Mouse (Mus musculus) retina, postnatal 7 days (tissue): ENCODE measurements around the gene Xlr4b.
"Not testable (repeated sequence)": the region's sequence is repeated elsewhere in the genome, so short reads cannot be mapped to it uniquely, and the experiment has no call there.

Experiments used
- DNase-seq: peaks from one replicate; pipeline ENCODE4 v3.0.0-alpha.2; 2012; ENCODE audit warnings: low read depth, low spot score

Gene Xlr4b

GRCm38 (mm10) chrX:73213819-73214564 lies at the start of gene Xlr4b:
TSS of gene Xlr4b (plus strand) at chrX:73214333.
- DNase-seq = not testable (repeated sequence)

- not testable (repeated sequence) for DNase-seq
Observed at GRCm38 (mm10) chrX:73176889-73177288, 37.2 kb upstream of the Xlr4b start, which contains the start of gene Spin2d. TSS of gene Spin2d (minus strand) at chrX:73176989.

- not testable (repeated sequence) for DNase-seq
Observed at GRCm38 (mm10) chrX:73191934-73192333, 22.2 kb upstream of the Xlr4b start, which contains the start of gene Xlr3b. TSS of gene Xlr3b (plus strand) at chrX:73192207.

- DNase-seq = no peak
Observed at GRCm38 (mm10) chrX:73225365-73225764, 11.2 kb downstream of the Xlr4b start.

- DNase-seq = peak; percentile 64
Observed at GRCm38 (mm10) chrX:73227914-73228605, 13.9 kb downstream of the Xlr4b start, which contains the start of gene F8a. TSS of gene F8a (plus strand) at chrX:73228291.

- DNase-seq = peak; percentile 19
Observed at GRCm38 (mm10) chrX:73228606-73229214, 14.6 kb downstream of the Xlr4b start.

GRCm38 (mm10) chrX:73229288-73229687 lies 15.2 kb downstream of the Xlr4b start:
- DNase-seq = no peak

GRCm38 (mm10) chrX:73242821-73243325 lies 28.7 kb downstream of the Xlr4b start, which contains the start of gene Xlr4c:
TSS of gene Xlr4c (minus strand) at chrX:73243130.
- not testable (repeated sequence) for DNase-seq

- DNase-seq = not testable (repeated sequence)
Observed at GRCm38 (mm10) chrX:73262428-73262827, 48.3 kb downstream of the Xlr4b start.

- DNase-seq = not testable (repeated sequence)
Observed at GRCm38 (mm10) chrX:73265270-73265669, 51.1 kb downstream of the Xlr4b start, which contains the start of gene Xlr3c. TSS of gene Xlr3c (minus strand) at chrX:73265390.
